Mouse (Mus musculus): Measurements from ENCODE around the gene Gm8126.
"Not testable (repeated sequence)": the region's sequence is repeated elsewhere in the genome, so short reads cannot be mapped to it uniquely, and the experiment has no call there.

DNA sequence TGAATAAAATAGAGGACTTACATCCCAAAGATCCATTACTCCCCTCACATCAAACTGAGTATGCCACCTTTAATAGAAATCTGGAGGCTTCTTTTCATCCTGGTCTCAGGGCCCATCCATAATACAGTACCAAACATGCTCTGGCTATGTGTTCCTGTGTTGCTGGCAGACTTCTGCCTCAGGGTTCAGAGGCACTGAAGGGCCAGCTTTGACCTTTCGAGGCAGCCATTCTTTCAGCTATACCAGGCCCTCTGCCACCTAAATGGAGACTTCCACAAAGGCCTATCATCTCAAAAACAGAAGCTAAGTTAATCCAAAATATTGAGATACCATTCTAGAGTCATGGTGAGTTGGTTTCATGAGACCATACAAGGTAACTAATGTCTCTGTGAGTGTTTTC lies 1.9 kb upstream of the Gm8126 start:
- TF ChIP-seq USF1 (IDR thresholded peaks at IDR 0.05; ENCODE audit: low read depth); POLR2A (IDR thresholded peaks at IDR 0.05; ENCODE audit: insufficient read length, low read depth); POLR2AphosphoS2 (IDR thresholded peaks at IDR 0.05; ENCODE audit: insufficient read length, low read depth); MAX (IDR thresholded peaks at IDR 0.05; ENCODE audit: low read depth): not testable (repeated sequence)

Measured in myocyte (in vitro differentiated cells).